ENCODE assay signal across 9 mouse cellular contexts in genomic region chr5:135076931-135077505, GRCm38 (mm10). TPM values are rescaled to one million over a fixed set of nuclear protein-coding genes. Genes with fewer than 3 reads are reported as not detected.
DNase-seq lines count a peak whose midpoint lies in the region; ATAC-seq and TF ChIP-seq lines count a peak whose summit lies in the region.
"Had no signal": no experiment of that assay in that cellular context is flagged by ENCODE, and none has a peak within 500 bp of the region (broad histone marks: within the 10 kb centered on the region; RNA-seq: fewer than 3 reads in every experiment).

No protein-coding gene starts in this region.

- no peak for TF ChIP-seq CTCF in embryonic fibroblast, embryonic 13.5 days (IDR thresholded peaks at IDR 0.05; ENCODE audit: borderline replicate concordance, insufficient read depth, low read length)

- no peaks in the 10 kb centered on the region for H3K9me3 ChIP-seq in limb, embryonic 15.5 days

- DNase-seq in A20 (ENCODE audit: low read depth, low spot score) (peak; percentile 58), NIH3T3 (ENCODE audit: low read depth) (peak; percentile 56)
- peak; percentile 83 for DNase-seq in kidney, adult 11 months
- no peak for DNase-seq in adrenal gland, adult 2 months

- H3K4me1 ChIP-seq in embryonic fibroblast, embryonic 13.5 days (ENCODE audit: control insufficient read depth, insufficient read depth, low read length), result no peaks in the 10 kb centered on the region
- peaks cover 28% of the 10 kb centered on the region for H3K4me1 ChIP-seq in limb, embryonic 15.5 days

- no peaks in the 10 kb centered on the region for H3K27me3 ChIP-seq in limb, embryonic 15.5 days
- H3K27me3 ChIP-seq in myocyte (ENCODE audit: control insufficient read depth, insufficient read depth, insufficient read length), result peaks cover 13% of the 10 kb centered on the region

- H3K4me2 ChIP-seq in limb, embryonic 15.5 days, result peak overlapping the region; percentile 76
- H3K4me2 ChIP-seq in myocyte (ENCODE audit: low read depth), result peak overlapping the region; percentile 69

- peak; percentile 10; the same call in 1 of the 2 replicates for ATAC-seq in limb, embryonic 15.5 days (ENCODE audit: insufficient number of reproducible peaks, low FRiP score, low TSS enrichment, low read depth)
- ATAC-seq in megakaryocyte progenitor cell, adult 5-6 weeks (replicated peaks; ENCODE audit: poor library complexity), result no peak

- peak overlapping the region; percentile 83 for H3K9ac ChIP-seq in limb, embryonic 15.5 days

- peaks cover 14% of the 10 kb centered on the region for H3K36me3 ChIP-seq in limb, embryonic 15.5 days
- no peaks in the 10 kb centered on the region for H3K36me3 ChIP-seq in myocyte (ENCODE audit: control insufficient read depth, insufficient read depth)

- 14% methylated on average over 14 of the region's 14 CpGs for WGBS in limb, embryonic 15.5 days

- H3K79me2 ChIP-seq in myocyte (ENCODE audit: control insufficient read depth, insufficient read depth), result no peaks in the 10 kb centered on the region

- H3K27ac ChIP-seq in embryonic fibroblast, embryonic 13.5 days (ENCODE audit: insufficient read depth, low read length), result no peak overlapping the region
- H3K27ac ChIP-seq in limb, embryonic 15.5 days, result peak overlapping the region; percentile 91

- no peak for TF ChIP-seq POLR2A in embryonic fibroblast, embryonic 13.5 days (IDR thresholded peaks at IDR 0.05; ENCODE audit: low read depth, low read length)
- TF ChIP-seq POLR2A in myocyte (IDR thresholded peaks at IDR 0.05; ENCODE audit: insufficient read length, low read depth), result no peak

- peak overlapping the region; percentile 74 for H3ac ChIP-seq in myocyte (ENCODE audit: control insufficient read depth, insufficient read length)

- H3K4me3 ChIP-seq in embryonic fibroblast, embryonic 13.5 days (ENCODE audit: insufficient read depth, low read length), result peak overlapping the region; percentile 74
- H3K4me3 ChIP-seq in limb, embryonic 15.5 days, result peak overlapping the region; percentile 94
- peak overlapping the region; percentile 28 for H3K4me3 ChIP-seq in myocyte

TF ChIP-seq in myocyte, 11 proteins besides CTCF, POLR2A, EP300 and RAD21:
- TF ChIP-seq TCF12 (IDR thresholded peaks at IDR 0.05; ENCODE audit: insufficient read depth, poor library complexity, severe bottlenecking) (no peak), REST (IDR thresholded peaks at IDR 0.05; ENCODE audit: insufficient read depth, insufficient read length) (no peak)

RNA-seq across cellular contexts. Expression of gene Vps37d, which starts 1.0 kb away (rescaled TPM):
- 3.0 and 4.0 TPM in 2 replicates for polyA plus RNA-seq in embryonic fibroblast, embryonic 13.5 days (2011; ENCODE audit: insufficient read length, low read depth, missing spikeins)
- 7.6 and 9.5 TPM in 2 replicates for polyA plus RNA-seq in limb, embryonic 15.5 days (2015; fragmentation: Nextera tagmentation; extraction: Ambion mirVana)
- 3.3 TPM for polyA plus RNA-seq in myocyte (2012; fragmentation: generic; extraction: Trizol)
- total RNA-seq in adrenal gland, adult 2 months (2021), result 1 to 10 TPM; 1.4 to 4.5 TPM
- polyA plus RNA-seq in adrenal gland, adult 2 months (2012; rRNA removed), result 7.4 and 9.7 TPM in 2 replicates
- total RNA-seq in megakaryocyte progenitor cell, adult 5-6 weeks (2015), result not detected in 2 replicates
- not detected in 2 replicates for total RNA-seq in megakaryocyte progenitor cell, adult 5-6 weeks (2017)
- total RNA-seq: common myeloid progenitor, adult 5-6 weeks had no signal

RNA-seq across cellular contexts. Expression of gene Bud23, which starts 12.3 kb away (rescaled TPM):
- 38.0 and 49.6 TPM in 2 replicates for polyA plus RNA-seq in embryonic fibroblast, embryonic 13.5 days (2011; ENCODE audit: insufficient read length, low read depth, missing spikeins)
- 108 and 109 TPM in 2 replicates for polyA plus RNA-seq in limb, embryonic 15.5 days (2015; fragmentation: Nextera tagmentation; extraction: Ambion mirVana)
- polyA plus RNA-seq in myocyte (2012; fragmentation: generic; extraction: Trizol), result 51.8 TPM
- total RNA-seq in adrenal gland, adult 2 months (2021), result 10 to 100 TPM; 46.3 to 62.4 TPM
- polyA plus RNA-seq in adrenal gland, adult 2 months (2012; rRNA removed), result 62.8 and 65.6 TPM in 2 replicates
- total RNA-seq in megakaryocyte progenitor cell, adult 5-6 weeks (2015), result 60.7 and 61.7 TPM in 2 replicates
- total RNA-seq in megakaryocyte progenitor cell, adult 5-6 weeks (2017), result 55.7 and 78.6 TPM in 2 replicates

RNA-seq across cellular contexts. Expression of gene Mlxipl, which starts 12.7 kb away (rescaled TPM):
- polyA plus RNA-seq in embryonic fibroblast, embryonic 13.5 days (2011; ENCODE audit: insufficient read length, low read depth, missing spikeins), result not detected in 2 replicates
- polyA plus RNA-seq in limb, embryonic 15.5 days (2015; fragmentation: Nextera tagmentation; extraction: Ambion mirVana), result 0.82 and 0.86 TPM in 2 replicates
- not detected for polyA plus RNA-seq in myocyte (2012; fragmentation: generic; extraction: Trizol)
- total RNA-seq in adrenal gland, adult 2 months (2021), result 10 to 100 TPM; 49.2 to 91.7 TPM
- 127 and 165 TPM in 2 replicates for polyA plus RNA-seq in adrenal gland, adult 2 months (2012; rRNA removed)
- total RNA-seq in megakaryocyte progenitor cell, adult 5-6 weeks (2015), result 0.07 and 0.27 TPM in 2 replicates
- not detected in 2 replicates for total RNA-seq in megakaryocyte progenitor cell, adult 5-6 weeks (2017)
- total RNA-seq: common myeloid progenitor, adult 5-6 weeks had no signal

RNA-seq across cellular contexts. Expression of gene Dnajc30, which starts 13.0 kb away (rescaled TPM):
- polyA plus RNA-seq in embryonic fibroblast, embryonic 13.5 days (2011; ENCODE audit: insufficient read length, low read depth, missing spikeins), result 15.2 and 18.1 TPM in 2 replicates
- polyA plus RNA-seq in limb, embryonic 15.5 days (2015; fragmentation: Nextera tagmentation; extraction: Ambion mirVana), result 31.2 and 33.3 TPM in 2 replicates
- polyA plus RNA-seq in myocyte (2012; fragmentation: generic; extraction: Trizol), result 31.6 TPM
- total RNA-seq in adrenal gland, adult 2 months (2021), result 10 to 100 TPM; 30.7 to 43.3 TPM
- 85.4 and 105 TPM in 2 replicates for polyA plus RNA-seq in adrenal gland, adult 2 months (2012; rRNA removed)
- 18.0 and 18.6 TPM in 2 replicates for total RNA-seq in megakaryocyte progenitor cell, adult 5-6 weeks (2015)
- total RNA-seq in megakaryocyte progenitor cell, adult 5-6 weeks (2017), result 7.4 and 8.9 TPM in 2 replicates

RNA-seq across cellular contexts. Expression of gene Stx1a, which starts 53.7 kb away (rescaled TPM):
- 6.9 and 10.2 TPM in 2 replicates for polyA plus RNA-seq in embryonic fibroblast, embryonic 13.5 days (2011; ENCODE audit: insufficient read length, low read depth, missing spikeins)
- polyA plus RNA-seq in limb, embryonic 15.5 days (2015; fragmentation: Nextera tagmentation; extraction: Ambion mirVana), result 9.9 and 11.3 TPM in 2 replicates
- 4.4 TPM for polyA plus RNA-seq in myocyte (2012; fragmentation: generic; extraction: Trizol)
- total RNA-seq in adrenal gland, adult 2 months (2021), result 1 to 10 TPM; 5.9 to 7.5 TPM
- 23.2 and 31.8 TPM in 2 replicates for polyA plus RNA-seq in adrenal gland, adult 2 months (2012; rRNA removed)
- total RNA-seq in megakaryocyte progenitor cell, adult 5-6 weeks (2015), result 0.39 and 1.2 TPM in 2 replicates
- total RNA-seq in megakaryocyte progenitor cell, adult 5-6 weeks (2017), result 0.04 and 0.44 TPM in 2 replicates

Comparison
In these comparisons a context has a peak if more than half of its experiments do, and no peak if none do; other contexts are left out.
1. H3K4me3 ChIP-seq: peak in every context shown above with its lines; median percentile 94 in limb, embryonic 15.5 days; 74 in embryonic fibroblast, embryonic 13.5 days; 28 in myocyte.
2. RNA of gene Mlxipl, which starts 12.7 kb away (polyA plus RNA-seq): 127 to 165 TPM in adrenal gland, adult 2 months; 0.82 to 0.86 TPM in limb, embryonic 15.5 days, not detected in embryonic fibroblast, embryonic 13.5 days and not detected in myocyte (single experiment); every median in the first group is over 10 times any median in the second.